Mouse (Mus musculus): ENCODE measurements around the gene Slc9a3r2. TPM values are rescaled to one million over a fixed set of nuclear protein-coding genes. Genes with fewer than 3 reads are reported as not detected.
A peak's percentile ranks its signal among the peaks of the same experiment; 100 is the strongest.

The Slc9a3r2 gene
- polyA plus RNA-seq, 1 experiment from 2014 or later, result 10.8 TPM

- H3K9me3 ChIP-seq (replicated peaks), result no peaks in the 10 kb centered on the region
- no peak overlapping the region for H3K4me3 ChIP-seq (replicated peaks)
- ATAC-seq (ENCODE audit: insufficient read depth), result peak; percentile 72
- H3K27ac ChIP-seq (replicated peaks), result peak overlapping the region; percentile 90
- no peaks in the 10 kb centered on the region for H3K27me3 ChIP-seq
- H3K4me1 ChIP-seq (replicated peaks), result peaks cover 61% of the 10 kb centered on the region
- peak overlapping the region; percentile 48 for H3K4me2 ChIP-seq
- peak overlapping the region; percentile 20; the same call in 1 of the 2 replicates for H3K9ac ChIP-seq
- WGBS (ENCODE audit: insufficient replicate concordance), result 37% methylated on average over 4 of the region's 4 CpGs
- H3K36me3 ChIP-seq (replicated peaks), result peaks cover 42% of the 10 kb centered on the region
These were observed 41.8 kb downstream of the Slc9a3r2 start for GRCm38 (mm10) chr17:24608370-24608769.

GRCm38 (mm10) chr17:24604557-24604956 is 45.6 kb downstream of the Slc9a3r2 start:
- Histone ChIP-seq H3K9ac (no peak overlapping the region), H3K36me3 (replicated peaks) (peaks cover 68% of the 10 kb centered on the region), H3K27me3 (no peaks in the 10 kb centered on the region), H3K27ac (replicated peaks) (no peak overlapping the region), H3K4me3 (replicated peaks) (no peak overlapping the region), H3K4me1 (replicated peaks) (peaks cover 45% of the 10 kb centered on the region), H3K9me3 (replicated peaks) (no peaks in the 10 kb centered on the region), H3K4me2 (no peak overlapping the region)
- no peak for ATAC-seq (ENCODE audit: insufficient read depth)
- 86% methylated on average over 3 of the region's 3 CpGs for WGBS (ENCODE audit: insufficient replicate concordance)

- ATAC-seq (ENCODE audit: insufficient read depth), result no peak
- WGBS (ENCODE audit: insufficient replicate concordance), result 72% methylated on average over 8 of the region's 8 CpGs
- Histone ChIP-seq H3K27me3 (no peaks in the 10 kb centered on the region), H3K36me3 (replicated peaks) (peaks cover 74% of the 10 kb centered on the region), H3K4me1 (replicated peaks) (peaks cover 39% of the 10 kb centered on the region), H3K27ac (replicated peaks) (no peak overlapping the region), H3K9me3 (replicated peaks) (no peaks in the 10 kb centered on the region), H3K9ac (no peak overlapping the region), H3K4me2 (no peak overlapping the region), H3K4me3 (replicated peaks) (no peak overlapping the region)
These were observed 46.2 kb downstream of the Slc9a3r2 start for GRCm38 (mm10) chr17:24603961-24604360.

- WGBS (ENCODE audit: insufficient replicate concordance), result 91% methylated on average over 4 of the region's 4 CpGs
- H3K4me1 ChIP-seq (replicated peaks), result peaks cover 13% of the 10 kb centered on the region
- no peak overlapping the region for H3K4me3 ChIP-seq (replicated peaks)
- no peaks in the 10 kb centered on the region for H3K9me3 ChIP-seq (replicated peaks)
- no peaks in the 10 kb centered on the region for H3K27me3 ChIP-seq
- no peak overlapping the region for H3K4me2 ChIP-seq
- no peak overlapping the region for H3K9ac ChIP-seq
- H3K36me3 ChIP-seq (replicated peaks), result peaks cover 81% of the 10 kb centered on the region
- no peak for ATAC-seq (ENCODE audit: insufficient read depth)
- no peak overlapping the region for H3K27ac ChIP-seq (replicated peaks)
These were observed 49.6 kb downstream of the Slc9a3r2 start for GRCm38 (mm10) chr17:24600502-24600901.

GRCm38 (mm10) chr17:24597989-24598388 is 52.1 kb downstream of the Slc9a3r2 start:
- no peak for ATAC-seq (ENCODE audit: insufficient read depth)
- H3K4me1 ChIP-seq (replicated peaks), result no peaks in the 10 kb centered on the region
- H3K27ac ChIP-seq (replicated peaks), result no peak overlapping the region
- H3K9ac ChIP-seq, result no peak overlapping the region
- no peaks in the 10 kb centered on the region for H3K9me3 ChIP-seq (replicated peaks)
- no peak overlapping the region for H3K4me3 ChIP-seq (replicated peaks)
- H3K4me2 ChIP-seq, result no peak overlapping the region
- H3K36me3 ChIP-seq (replicated peaks), result peaks cover 88% of the 10 kb centered on the region
- no peaks in the 10 kb centered on the region for H3K27me3 ChIP-seq
- WGBS (ENCODE audit: insufficient replicate concordance), result 79% methylated on average over 3 of the region's 3 CpGs

GRCm38 (mm10) chr17:24596471-24597183 is 53.5 kb downstream of the Slc9a3r2 start:
- Histone ChIP-seq H3K36me3 (replicated peaks) (peaks cover 83% of the 10 kb centered on the region), H3K4me2 (no peak overlapping the region), H3K4me3 (replicated peaks) (no peak overlapping the region), H3K27me3 (no peaks in the 10 kb centered on the region), H3K27ac (replicated peaks) (no peak overlapping the region), H3K4me1 (replicated peaks) (no peaks in the 10 kb centered on the region), H3K9ac (no peak overlapping the region), H3K9me3 (replicated peaks) (no peaks in the 10 kb centered on the region)
- no peak for ATAC-seq (ENCODE audit: insufficient read depth)
- WGBS (ENCODE audit: insufficient replicate concordance), result 85% methylated on average over 19 of the region's 19 CpGs

- Histone ChIP-seq H3K9ac (no peak overlapping the region), H3K4me1 (replicated peaks) (no peaks in the 10 kb centered on the region), H3K27ac (replicated peaks) (no peak overlapping the region), H3K9me3 (replicated peaks) (no peaks in the 10 kb centered on the region), H3K27me3 (no peaks in the 10 kb centered on the region), H3K4me3 (replicated peaks) (no peak overlapping the region), H3K36me3 (replicated peaks) (peaks cover 79% of the 10 kb centered on the region), H3K4me2 (no peak overlapping the region)
- no peak for ATAC-seq (ENCODE audit: insufficient read depth)
- WGBS (ENCODE audit: insufficient replicate concordance), result 68% methylated on average over 5 of the region's 5 CpGs
These were observed 54.1 kb downstream of the Slc9a3r2 start for GRCm38 (mm10) chr17:24596073-24596466.

GRCm38 (mm10) chr17:24595126-24596072 is 54.7 kb downstream of the Slc9a3r2 start:
- Histone ChIP-seq H3K9me3 (replicated peaks) (no peaks in the 10 kb centered on the region), H3K4me3 (replicated peaks) (no peak overlapping the region), H3K36me3 (replicated peaks) (peaks cover 78% of the 10 kb centered on the region), H3K4me1 (replicated peaks) (no peaks in the 10 kb centered on the region), H3K27me3 (no peaks in the 10 kb centered on the region), H3K4me2 (no peak overlapping the region), H3K27ac (replicated peaks) (no peak overlapping the region), H3K9ac (no peak overlapping the region)
- ATAC-seq (ENCODE audit: insufficient read depth), result no peak
- 79% methylated on average over 17 of the region's 17 CpGs for WGBS (ENCODE audit: insufficient replicate concordance)

- no peaks in the 10 kb centered on the region for H3K4me1 ChIP-seq (replicated peaks)
- no peak for ATAC-seq (ENCODE audit: insufficient read depth)
- H3K27ac ChIP-seq (replicated peaks), result no peak overlapping the region
- peaks cover 68% of the 10 kb centered on the region for H3K36me3 ChIP-seq (replicated peaks)
- 85% methylated on average over 26 of the region's 26 CpGs for WGBS (ENCODE audit: insufficient replicate concordance)
- no peaks in the 10 kb centered on the region for H3K9me3 ChIP-seq (replicated peaks)
- H3K4me2 ChIP-seq, result no peak overlapping the region
- no peak overlapping the region for H3K4me3 ChIP-seq (replicated peaks)
- no peak overlapping the region for H3K9ac ChIP-seq
- H3K27me3 ChIP-seq, result no peaks in the 10 kb centered on the region
These were observed 55.9 kb downstream of the Slc9a3r2 start for GRCm38 (mm10) chr17:24593992-24594890.

- Histone ChIP-seq H3K36me3 (replicated peaks) (peaks cover 58% of the 10 kb centered on the region), H3K4me3 (replicated peaks) (no peak overlapping the region), H3K27me3 (no peaks in the 10 kb centered on the region), H3K9me3 (replicated peaks) (no peaks in the 10 kb centered on the region), H3K9ac (no peak overlapping the region), H3K27ac (replicated peaks) (no peak overlapping the region), H3K4me2 (no peak overlapping the region), H3K4me1 (replicated peaks) (no peaks in the 10 kb centered on the region)
- 69% methylated on average over 5 of the region's 5 CpGs for WGBS (ENCODE audit: insufficient replicate concordance)
- no peak for ATAC-seq (ENCODE audit: insufficient read depth)
These were observed 56.9 kb downstream of the Slc9a3r2 start for GRCm38 (mm10) chr17:24593248-24593647.

Data from liver, embryonic 15.5 days (tissue).